Mouse (Mus musculus): ENCODE measurements at regions not wholly inside any gene's neighbourhood (a gene's known extent, or its start where the extent isn't known, plus 50 kb on each side); places are given as distances from the start of the nearest gene placed in this dataset.

GRCm38 (mm10) chr2:169524429-169524828 is 63.1 kb downstream of the Gm11011 start:
- no peaks in the 10 kb centered on the region for H3K36me3 ChIP-seq (ENCODE audit: control insufficient read depth, insufficient read depth, low read length)
- no peaks in the 10 kb centered on the region for H3K9me3 ChIP-seq (ENCODE audit: control insufficient read depth, low read length)
- no peak overlapping the region for H3K9ac ChIP-seq (ENCODE audit: low read depth, low read length)
- no peak for ATAC-seq (ENCODE audit: low FRiP score, low TSS enrichment)
- peak overlapping the region; percentile 18; the same call in 1 of the 2 replicates for H3K4me2 ChIP-seq (replicated peaks; ENCODE audit: low read depth, low read length)
- no peaks in the 10 kb centered on the region for H3K27me3 ChIP-seq (ENCODE audit: control insufficient read depth, insufficient read depth, low read length)
- no peak overlapping the region for H3K27ac ChIP-seq (ENCODE audit: low read depth, low read length)
- 53% methylated on average over 17 of the region's 17 CpGs for WGBS
- no peak overlapping the region for H3K4me3 ChIP-seq (ENCODE audit: low read length)
- peaks cover 17% of the 10 kb centered on the region; the same call in 1 of the 2 replicates for H3K4me1 ChIP-seq (ENCODE audit: control insufficient read depth, insufficient read depth, low read length)

GRCm38 (mm10) chr2:169519941-169520340 is 67.6 kb downstream of the Gm11011 start:
- WGBS: 65% methylated on average over 9 of the region's 9 CpGs
- Histone ChIP-seq H3K36me3 (ENCODE audit: control insufficient read depth, insufficient read depth, low read length) (no peaks in the 10 kb centered on the region), H3K4me2 (replicated peaks; ENCODE audit: low read depth, low read length) (no peak overlapping the region), H3K4me1 (ENCODE audit: control insufficient read depth, insufficient read depth, low read length) (peaks cover 17% of the 10 kb centered on the region; the same call in 1 of the 2 replicates), H3K27ac (ENCODE audit: low read depth, low read length) (no peak overlapping the region), H3K9ac (ENCODE audit: low read depth, low read length) (no peak overlapping the region), H3K4me3 (ENCODE audit: low read length) (no peak overlapping the region), H3K9me3 (ENCODE audit: control insufficient read depth, low read length) (no peaks in the 10 kb centered on the region), H3K27me3 (ENCODE audit: control insufficient read depth, insufficient read depth, low read length) (no peaks in the 10 kb centered on the region)
- no peak for ATAC-seq (ENCODE audit: low FRiP score, low TSS enrichment)

- 76% methylated on average over 11 of the region's 11 CpGs for WGBS
- Histone ChIP-seq H3K27me3 (ENCODE audit: control insufficient read depth, insufficient read depth, low read length) (no peaks in the 10 kb centered on the region), H3K36me3 (ENCODE audit: control insufficient read depth, insufficient read depth, low read length) (no peaks in the 10 kb centered on the region), H3K9me3 (ENCODE audit: control insufficient read depth, low read length) (no peaks in the 10 kb centered on the region), H3K4me1 (ENCODE audit: control insufficient read depth, insufficient read depth, low read length) (no peaks in the 10 kb centered on the region), H3K4me3 (ENCODE audit: low read length) (no peak overlapping the region), H3K27ac (ENCODE audit: low read depth, low read length) (no peak overlapping the region), H3K9ac (ENCODE audit: low read depth, low read length) (no peak overlapping the region), H3K4me2 (replicated peaks; ENCODE audit: low read depth, low read length) (no peak overlapping the region)
- no peak for ATAC-seq (ENCODE audit: low FRiP score, low TSS enrichment)
These were observed 72.2 kb downstream of the Gm11011 start for GRCm38 (mm10) chr2:169515350-169515749.

- Histone ChIP-seq H3K4me1 (ENCODE audit: control insufficient read depth, insufficient read depth, low read length) (no peaks in the 10 kb centered on the region), H3K9me3 (ENCODE audit: control insufficient read depth, low read length) (no peaks in the 10 kb centered on the region), H3K27me3 (ENCODE audit: control insufficient read depth, insufficient read depth, low read length) (no peaks in the 10 kb centered on the region), H3K27ac (ENCODE audit: low read depth, low read length) (no peak overlapping the region), H3K36me3 (ENCODE audit: control insufficient read depth, insufficient read depth, low read length) (no peaks in the 10 kb centered on the region), H3K4me3 (ENCODE audit: low read length) (no peak overlapping the region), H3K9ac (ENCODE audit: low read depth, low read length) (no peak overlapping the region), H3K4me2 (replicated peaks; ENCODE audit: low read depth, low read length) (no peak overlapping the region)
- ATAC-seq (ENCODE audit: low FRiP score, low TSS enrichment): no peak
- WGBS: 80% methylated on average over 2 of the region's 2 CpGs
These were observed 76.8 kb downstream of the Gm11011 start for GRCm38 (mm10) chr2:169510741-169511140.

GRCm38 (mm10) chr2:169509406-169509805 is 78.1 kb downstream of the Gm11011 start:
- H3K36me3 ChIP-seq (ENCODE audit: control insufficient read depth, insufficient read depth, low read length): no peaks in the 10 kb centered on the region
- no peaks in the 10 kb centered on the region for H3K27me3 ChIP-seq (ENCODE audit: control insufficient read depth, insufficient read depth, low read length)
- WGBS: 84% methylated on average over 4 of the region's 4 CpGs
- no peaks in the 10 kb centered on the region for H3K4me1 ChIP-seq (ENCODE audit: control insufficient read depth, insufficient read depth, low read length)
- no peak overlapping the region for H3K9ac ChIP-seq (ENCODE audit: low read depth, low read length)
- ATAC-seq (ENCODE audit: low FRiP score, low TSS enrichment): no peak
- H3K9me3 ChIP-seq (ENCODE audit: control insufficient read depth, low read length): no peaks in the 10 kb centered on the region
- no peak overlapping the region for H3K4me3 ChIP-seq (ENCODE audit: low read length)
- H3K4me2 ChIP-seq (replicated peaks; ENCODE audit: low read depth, low read length): no peak overlapping the region
- no peak overlapping the region for H3K27ac ChIP-seq (ENCODE audit: low read depth, low read length)

- WGBS: 82% methylated on average over 11 of the region's 11 CpGs
- Histone ChIP-seq H3K9me3 (ENCODE audit: control insufficient read depth, low read length) (no peaks in the 10 kb centered on the region), H3K27ac (ENCODE audit: low read depth, low read length) (no peak overlapping the region), H3K4me2 (replicated peaks; ENCODE audit: low read depth, low read length) (no peak overlapping the region), H3K27me3 (ENCODE audit: control insufficient read depth, insufficient read depth, low read length) (no peaks in the 10 kb centered on the region), H3K4me3 (ENCODE audit: low read length) (no peak overlapping the region), H3K4me1 (ENCODE audit: control insufficient read depth, insufficient read depth, low read length) (peaks cover 9% of the 10 kb centered on the region; the same call in 1 of the 2 replicates), H3K36me3 (ENCODE audit: control insufficient read depth, insufficient read depth, low read length) (no peaks in the 10 kb centered on the region), H3K9ac (ENCODE audit: low read depth, low read length) (no peak overlapping the region)
- no peak for ATAC-seq (ENCODE audit: low FRiP score, low TSS enrichment)
These were observed 83.0 kb downstream of the Gm11011 start for GRCm38 (mm10) chr2:169504416-169505057.

GRCm38 (mm10) chr2:169503598-169503958 is 84.0 kb downstream of the Gm11011 start:
- no peaks in the 10 kb centered on the region for H3K27me3 ChIP-seq (ENCODE audit: control insufficient read depth, insufficient read depth, low read length)
- H3K4me3 ChIP-seq (ENCODE audit: low read length): no peak overlapping the region
- 0 out of 2 replicates have a peak overlapping the region, but pooled peaks have one; percentile 9 for H3K27ac ChIP-seq (ENCODE audit: low read depth, low read length)
- H3K9me3 ChIP-seq (ENCODE audit: control insufficient read depth, low read length): no peaks in the 10 kb centered on the region
- no peak overlapping the region; the same call in 1 of the 2 replicates for H3K4me2 ChIP-seq (replicated peaks; ENCODE audit: low read depth, low read length)
- H3K4me1 ChIP-seq (ENCODE audit: control insufficient read depth, insufficient read depth, low read length): peaks cover 9% of the 10 kb centered on the region; the same call in 1 of the 2 replicates
- H3K36me3 ChIP-seq (ENCODE audit: control insufficient read depth, insufficient read depth, low read length): no peaks in the 10 kb centered on the region
- WGBS: 29% methylated on average over 6 of the region's 6 CpGs
- peak; percentile 59 for ATAC-seq (ENCODE audit: low FRiP score, low TSS enrichment)
- H3K9ac ChIP-seq (ENCODE audit: low read depth, low read length): no peak overlapping the region

- Histone ChIP-seq H3K4me3 (ENCODE audit: low read length) (no peak overlapping the region), H3K27me3 (ENCODE audit: control insufficient read depth, insufficient read depth, low read length) (no peaks in the 10 kb centered on the region), H3K27ac (ENCODE audit: low read depth, low read length) (peak overlapping the region; percentile 25; the same call in 1 of the 2 replicates), H3K9me3 (ENCODE audit: control insufficient read depth, low read length) (no peaks in the 10 kb centered on the region), H3K36me3 (ENCODE audit: control insufficient read depth, insufficient read depth, low read length) (no peaks in the 10 kb centered on the region), H3K9ac (ENCODE audit: low read depth, low read length) (no peak overlapping the region), H3K4me1 (ENCODE audit: control insufficient read depth, insufficient read depth, low read length) (peaks cover 9% of the 10 kb centered on the region; the same call in 1 of the 2 replicates), H3K4me2 (replicated peaks; ENCODE audit: low read depth, low read length) (peak overlapping the region; percentile 23)
- ATAC-seq (ENCODE audit: low FRiP score, low TSS enrichment): peak; percentile 89
- WGBS: 18% methylated on average over 19 of the region's 19 CpGs
These were observed 84.6 kb downstream of the Gm11011 start for GRCm38 (mm10) chr2:169502717-169503597.

Measured in kidney, embryonic 14.5 days (tissue).